Mouse (Mus musculus): Measurements from ENCODE around the gene Gbp4. TPM values are rescaled to one million over a fixed set of nuclear protein-coding genes. Genes with fewer than 3 reads are reported as not detected.

The Gbp4 gene
- total RNA-seq, 2 experiments from 2014 or later = not detected

Other genes with a start within 250 kb of the Gbp4 start
- gene Abcg3, start 156.9 kb downstream of the Gbp4 start, total RNA-seq (2015; ENCODE audit: low replicate concordance) = 2.5 and 2.9 TPM in 2 replicates
- 5.7 and 6.0 TPM in 2 replicates for gene Abcg3, start 156.9 kb downstream of the Gbp4 start, total RNA-seq (2017; ENCODE audit: low replicate concordance)
- gene Gbp9, start within 50 bp of the Gbp4 start, total RNA-seq (2015; ENCODE audit: low replicate concordance) = 0.63 TPM in 1 of 2 replicates, not detected in the other
- 2.0 TPM in 1 of 2 replicates, not detected in the other for gene Gbp9, start within 50 bp of the Gbp4 start, total RNA-seq (2017; ENCODE audit: low replicate concordance)
- gene Gbp8, start within 50 bp of the Gbp4 start, total RNA-seq (2015; ENCODE audit: low replicate concordance) = 1.2 and 4.8 TPM in 2 replicates
- gene Gbp8, start within 50 bp of the Gbp4 start, total RNA-seq (2017; ENCODE audit: low replicate concordance) = 2.9 and 5.5 TPM in 2 replicates
- gene Gbp10, start 99.9 kb upstream of the Gbp4 start, total RNA-seq (2015; ENCODE audit: low replicate concordance) = not detected in 2 replicates
- not detected in 2 replicates for gene Gbp10, start 99.9 kb upstream of the Gbp4 start, total RNA-seq (2017; ENCODE audit: low replicate concordance)
- not detected in 2 replicates for gene Gm43302, start 154.1 kb upstream of the Gbp4 start, total RNA-seq (2015; ENCODE audit: low replicate concordance)
- not detected in 2 replicates for gene Gm43302, start 154.1 kb upstream of the Gbp4 start, total RNA-seq (2017; ENCODE audit: low replicate concordance)
- 0.21 TPM in 1 of 2 replicates, not detected in the other for gene Gbp6, start 154.1 kb upstream of the Gbp4 start, total RNA-seq (2015; ENCODE audit: low replicate concordance)
- gene Gbp6, start 154.1 kb upstream of the Gbp4 start, total RNA-seq (2017; ENCODE audit: low replicate concordance) = 1.3 TPM in 2 replicates